Mouse (Mus musculus): ENCODE results near the gene Pnpla8.

GRCm38 (mm10) chr12:44242407-44242806 lies 21.2 kb downstream of the Pnpla8 start:
- no peak for TF ChIP-seq POLR2A (IDR thresholded peaks at IDR 0.05; ENCODE audit: control insufficient read depth in 1 of 2, insufficient read depth in 1 of 2, low read depth in 1 of 2, low read length in 2 of 2, poor library complexity in 1 of 2)
- no peak for TF ChIP-seq HCFC1 (IDR thresholded peaks at IDR 0.05; ENCODE audit: low read depth, low read length)
- no peak for TF ChIP-seq SIN3A (IDR thresholded peaks at IDR 0.05; ENCODE audit: low read length)
- no peak for TF ChIP-seq NRF1 (IDR thresholded peaks at IDR 0.05; ENCODE audit: insufficient read depth, low read depth, low read length, poor library complexity, severe bottlenecking)
- TF ChIP-seq CTCF (IDR thresholded peaks at IDR 0.05 in 2 of 3, conservative IDR thresholded peaks at IDR 0.05 in 1 of 3; ENCODE audit: control insufficient read depth in 1 of 3, insufficient read depth in 1 of 3, low read depth in 2 of 3, low read length in 3 of 3, poor library complexity in 1 of 3, severe bottlenecking in 1 of 3), result no peak
- no peak for TF ChIP-seq USF1 (IDR thresholded peaks at IDR 0.05; ENCODE audit: low read depth, low read length)
- TF ChIP-seq BHLHE40 (IDR thresholded peaks at IDR 0.05; ENCODE audit: borderline replicate concordance, low read depth, low read length), result no peak
